8 mouse cellular contexts compared by ENCODE assay signal in genomic region chr10:69845749-69846148, GRCm38 (mm10).
DNase-seq lines count a peak whose midpoint lies in the region; ATAC-seq and TF ChIP-seq lines count a peak whose summit lies in the region.

No protein-coding gene starts in this region.

- DNase-seq in urinary bladder, adult 18-20 months (ENCODE audit: low spot score in 2 of 2) = peak; percentile 5 to 6
- DNase-seq in urinary bladder, postnatal 4 days (ENCODE audit: low spot score in 2 of 2) = no peak
- DNase-seq in c-Kit-positive CD71-positive TER-119-positive erythroid progenitor cells, embryonic 14.5 days (ENCODE audit: low spot score) = peak; percentile 29
- peak; percentile 29 for DNase-seq in induced T-regulatory cell, adult 2 months (ENCODE audit: low read depth)
- peak; percentile 89 for DNase-seq in lung, embryonic 14.5 days
- peak; percentile 90 for DNase-seq in retina, embryonic 14.5 days (ENCODE audit: low spot score)
- no peak for DNase-seq in B cell, adult 2 months

- H3K27ac ChIP-seq in forebrain, embryonic 13.5 days = no peak overlapping the region
- H3K27ac ChIP-seq in lung, embryonic 14.5 days (ENCODE audit: low read depth) = no peak overlapping the region

- H3K4me2 ChIP-seq in forebrain, embryonic 13.5 days = no peak overlapping the region
- no peak overlapping the region for H3K4me2 ChIP-seq in lung, embryonic 14.5 days

- H3K36me3 ChIP-seq in forebrain, embryonic 13.5 days (ENCODE audit: poor library complexity, severe bottlenecking) = peaks cover 9% of the 10 kb centered on the region
- no peaks in the 10 kb centered on the region for H3K36me3 ChIP-seq in lung, embryonic 14.5 days (ENCODE audit: insufficient read depth)

- WGBS in forebrain, embryonic 13.5 days = 36% methylated on average over 4 of the region's 4 CpGs
- 31% methylated on average over 4 of the region's 4 CpGs for WGBS in lung, embryonic 14.5 days

- no peaks in the 10 kb centered on the region for H3K27me3 ChIP-seq in forebrain, embryonic 13.5 days
- H3K27me3 ChIP-seq in lung, embryonic 14.5 days (ENCODE audit: insufficient read depth, low read length) = no peaks in the 10 kb centered on the region

- peak; percentile 93 for TF ChIP-seq CTCF in lung, embryonic 14.5 days (IDR thresholded peaks at IDR 0.05; ENCODE audit: low read depth)

- no peak overlapping the region for H3K4me3 ChIP-seq in forebrain, embryonic 13.5 days
- H3K4me3 ChIP-seq in lung, embryonic 14.5 days (ENCODE audit: low read depth, low read length) = no peak overlapping the region

- no peaks in the 10 kb centered on the region for H3K9me3 ChIP-seq in forebrain, embryonic 13.5 days (replicated peaks)
- H3K9me3 ChIP-seq in lung, embryonic 14.5 days (ENCODE audit: low read depth, low read length) = no peaks in the 10 kb centered on the region

- no peaks in the 10 kb centered on the region for H3K4me1 ChIP-seq in forebrain, embryonic 13.5 days
- H3K4me1 ChIP-seq in lung, embryonic 14.5 days (ENCODE audit: insufficient read depth) = no peaks in the 10 kb centered on the region

- H3K9ac ChIP-seq in forebrain, embryonic 13.5 days = no peak overlapping the region
- no peak overlapping the region for H3K9ac ChIP-seq in lung, embryonic 14.5 days

- peak; percentile 80 for ATAC-seq in forebrain, embryonic 13.5 days
- peak; percentile 88 for ATAC-seq in lung, embryonic 14.5 days (ENCODE audit: insufficient read depth)

Comparison
In these comparisons a context has a peak if more than half of its experiments do, and no peak if none do; other contexts are left out.
1. DNase-seq: peak in urinary bladder, adult 18-20 months (2 of 2), c-Kit-positive CD71-positive TER-119-positive erythroid progenitor cells, embryonic 14.5 days (single experiment), induced T-regulatory cell, adult 2 months (single experiment), lung, embryonic 14.5 days (single experiment) and retina, embryonic 14.5 days (single experiment); none in urinary bladder, postnatal 4 days (0 of 2) and B cell, adult 2 months (0 of 2).